Mouse (Mus musculus) mesoderm, embryonic 11.5 days (tissue): ENCODE results near the gene Ifna6.

Source experiments
- DNase-seq: peaks from one replicate; pipeline ENCODE4 v3.0.0-alpha.2; 2012; ENCODE audit warnings: low read depth, low spot score

The Ifna6 gene

DNA sequence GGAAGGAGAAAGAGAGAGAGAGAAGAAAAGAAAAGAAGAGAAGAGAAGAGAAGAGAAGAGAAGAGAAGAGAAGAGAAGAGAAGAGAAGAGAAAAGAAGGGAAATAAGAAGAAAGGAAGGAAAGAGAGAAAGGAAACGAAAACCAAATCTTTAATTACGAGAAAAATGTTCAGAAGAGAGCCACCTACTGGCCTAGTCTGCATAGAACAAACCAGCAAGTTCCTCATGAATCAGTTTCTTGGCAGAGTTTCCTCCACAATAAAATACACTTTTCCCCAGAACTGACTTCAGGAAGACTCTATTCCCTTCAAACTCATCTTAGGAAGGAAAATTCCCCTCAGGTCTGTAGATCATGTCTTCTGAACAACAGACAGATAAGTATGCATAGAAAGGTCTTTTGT lies 18.1 kb downstream of the Ifna6 start:
- no peak for DNase-seq

DNA sequence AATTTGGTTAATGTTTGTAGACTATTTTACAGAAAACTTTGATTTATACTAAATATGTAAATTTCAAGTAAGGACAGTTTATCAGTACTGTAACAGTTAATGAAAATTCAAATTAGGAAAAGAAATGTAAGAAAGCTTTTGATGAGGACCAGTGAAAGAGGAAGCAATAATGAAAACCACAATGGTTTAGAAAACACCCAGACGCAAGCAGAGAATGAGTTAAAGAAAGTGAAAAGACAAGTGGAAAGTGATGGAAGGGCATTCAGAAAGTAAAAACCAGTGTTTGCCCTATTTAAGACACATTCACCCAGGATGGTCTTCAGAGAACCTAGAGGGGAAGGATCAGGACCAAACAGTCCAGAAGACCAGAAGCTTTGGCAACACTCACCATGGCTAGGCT lies 22.5 kb downstream of the Ifna6 start, which contains the start of gene Ifna1:
Gene Ifna1, plus strand, starts transcription at position 390 of the 400 bp plus-strand sequence.
- no peak for DNase-seq

GRCm38 (mm10) chr4:88851026-88851763 lies 24.0 kb downstream of the Ifna6 start:
- no peak for DNase-seq

- no peak for DNase-seq
Observed at GRCm38 (mm10) chr4:88859214-88859613, 32.0 kb downstream of the Ifna6 start.

DNA sequence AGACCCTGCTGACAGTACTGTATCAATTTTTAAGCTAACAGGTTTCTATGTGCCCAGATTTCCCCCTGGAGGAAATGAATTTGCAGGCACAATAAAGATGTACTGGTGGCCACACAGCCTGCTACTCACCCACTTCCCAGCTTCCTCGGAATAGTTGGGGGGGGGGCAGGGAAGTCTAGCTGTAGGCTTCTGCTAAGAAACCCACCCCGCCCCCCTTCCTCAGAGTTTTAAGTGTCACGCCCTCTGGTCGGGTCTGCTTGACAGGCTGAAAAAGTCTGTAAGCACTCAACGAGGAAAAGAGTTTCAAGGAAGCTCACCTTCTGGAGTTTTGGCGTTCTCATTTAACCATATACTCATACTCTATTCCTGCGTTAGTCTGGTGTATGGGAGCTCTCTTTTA lies 36.1 kb downstream of the Ifna6 start:
- DNase-seq = no peak

- no peak for DNase-seq
Observed at GRCm38 (mm10) chr4:88864599-88864998, 37.4 kb downstream of the Ifna6 start.

GRCm38 (mm10) chr4:88865011-88865569 lies 37.9 kb downstream of the Ifna6 start:
- no peak for DNase-seq

- DNase-seq = peak; percentile 80
Observed at GRCm38 (mm10) chr4:88867366-88867925, 40.2 kb downstream of the Ifna6 start.

GRCm38 (mm10) chr4:88867926-88868911 lies 41.0 kb downstream of the Ifna6 start:
- DNase-seq = peak; percentile 60

GRCm38 (mm10) chr4:88872691-88873090 lies 45.5 kb downstream of the Ifna6 start:
- peak; percentile 43 for DNase-seq

DNA sequence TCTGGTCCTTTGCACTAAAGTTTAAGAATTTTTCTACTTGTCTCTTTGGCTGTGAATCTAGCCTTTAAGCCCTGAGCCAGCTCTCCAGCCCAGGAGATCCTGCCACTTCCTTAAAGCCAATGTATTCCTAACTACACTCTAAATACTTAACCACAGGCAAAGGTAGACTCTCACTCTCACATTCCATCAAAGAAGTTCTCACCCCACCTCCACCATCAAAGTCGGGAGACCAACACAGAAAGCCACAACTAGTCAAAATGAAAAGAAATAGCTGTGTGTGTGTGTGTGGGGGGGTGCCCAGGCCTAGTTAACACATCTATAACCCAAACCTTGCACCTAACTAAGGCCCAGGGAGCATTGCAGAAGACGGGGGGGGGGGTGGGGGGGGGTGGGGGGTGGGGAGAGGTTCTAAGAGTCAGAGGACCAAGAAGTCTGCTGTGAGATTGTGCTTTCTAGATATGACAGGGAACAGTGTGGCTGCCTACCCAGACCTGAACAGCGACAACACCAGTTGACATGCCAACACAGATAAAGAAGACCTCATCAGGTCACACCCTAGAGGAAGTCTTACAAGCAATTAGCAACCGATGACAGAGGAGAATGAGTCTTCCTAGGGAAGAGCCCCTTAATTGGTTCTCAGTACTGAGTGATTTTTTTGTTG lies 48.3 kb downstream of the Ifna6 start:
- no peak for DNase-seq

GRCm38 (mm10) chr4:88876520-88876919 lies 49.3 kb downstream of the Ifna6 start:
- DNase-seq = no peak
